Mouse (Mus musculus): ENCODE data around the gene Mical2. TPM values are rescaled to one million over a fixed set of nuclear protein-coding genes. Genes with fewer than 3 reads are reported as not detected.
A peak's percentile ranks its signal among the peaks of the same experiment; 100 is the strongest.

Mical2 gene
- polyA plus RNA-seq, 1 experiment from 2014 or later = 1.2 TPM

- DNase-seq (ENCODE audit: low spot score) = peak; percentile 45
- peak overlapping the region; percentile 35 for H3K4me3 ChIP-seq
- H3K9me3 ChIP-seq = no peaks in the 10 kb centered on the region
- H3K27ac ChIP-seq (replicated peaks) = peak overlapping the region; percentile 72
- peaks cover 45% of the 10 kb centered on the region for H3K4me1 ChIP-seq
- peaks cover 25% of the 10 kb centered on the region for H3K27me3 ChIP-seq (replicated peaks; ENCODE audit: low read depth, poor library complexity, severe bottlenecking)
- WGBS = 19% methylated on average over 14 of the region's 14 CpGs
- no peaks in the 10 kb centered on the region for H3K36me3 ChIP-seq (replicated peaks)
These were observed 190.4 kb downstream of the Mical2 start for GRCm38 (mm10) chr7:112416058-112416526.

GRCm38 (mm10) chr7:112416730-112417513 lies 191.3 kb downstream of the Mical2 start:
- DNase-seq (ENCODE audit: low spot score) = peak; percentile 24
- Histone ChIP-seq H3K9me3 (no peaks in the 10 kb centered on the region), H3K27me3 (replicated peaks; ENCODE audit: low read depth, poor library complexity, severe bottlenecking) (peaks cover 25% of the 10 kb centered on the region), H3K4me3 (peak overlapping the region; percentile 35; the same call in 1 of the 2 replicates), H3K4me1 (peaks cover 44% of the 10 kb centered on the region), H3K36me3 (replicated peaks) (no peaks in the 10 kb centered on the region), H3K27ac (replicated peaks) (peak overlapping the region; percentile 72)
- 9% methylated on average over 7 of the region's 7 CpGs for WGBS

- no peak for DNase-seq (ENCODE audit: low spot score)
- H3K4me1 ChIP-seq = peaks cover 37% of the 10 kb centered on the region
- no peak overlapping the region for H3K4me3 ChIP-seq
- 67% methylated on average over 4 of the region's 4 CpGs for WGBS
- peaks cover 25% of the 10 kb centered on the region for H3K27me3 ChIP-seq (replicated peaks; ENCODE audit: low read depth, poor library complexity, severe bottlenecking)
- no peaks in the 10 kb centered on the region for H3K36me3 ChIP-seq (replicated peaks)
- peak overlapping the region; percentile 72; the same call in 1 of the 2 replicates for H3K27ac ChIP-seq (replicated peaks)
- H3K9me3 ChIP-seq = no peaks in the 10 kb centered on the region
These were observed 191.9 kb downstream of the Mical2 start for GRCm38 (mm10) chr7:112417598-112417997.

GRCm38 (mm10) chr7:112423438-112423837 lies 197.8 kb downstream of the Mical2 start:
- no peak overlapping the region for H3K4me3 ChIP-seq
- WGBS = 88% methylated on average over 4 of the region's 4 CpGs
- no peak overlapping the region for H3K27ac ChIP-seq (replicated peaks)
- DNase-seq (ENCODE audit: low spot score) = no peak
- H3K4me1 ChIP-seq = peaks cover 25% of the 10 kb centered on the region
- H3K9me3 ChIP-seq = no peaks in the 10 kb centered on the region
- H3K36me3 ChIP-seq (replicated peaks) = no peaks in the 10 kb centered on the region
- H3K27me3 ChIP-seq (replicated peaks; ENCODE audit: low read depth, poor library complexity, severe bottlenecking) = no peaks in the 10 kb centered on the region

GRCm38 (mm10) chr7:112426811-112427210 lies 201.2 kb downstream of the Mical2 start:
- Histone ChIP-seq H3K4me1 (peaks cover 29% of the 10 kb centered on the region), H3K36me3 (replicated peaks) (peaks cover 9% of the 10 kb centered on the region), H3K27ac (replicated peaks) (peak overlapping the region; percentile 97), H3K4me3 (0 out of 2 replicates have a peak overlapping the region, but pooled peaks have one; percentile 81), H3K9me3 (peaks cover 6% of the 10 kb centered on the region; the same call in 1 of the 2 replicates), H3K27me3 (replicated peaks; ENCODE audit: low read depth, poor library complexity, severe bottlenecking) (no peaks in the 10 kb centered on the region)
- DNase-seq (ENCODE audit: low spot score) = peak; percentile 24
- WGBS = 47% methylated on average over 5 of the region's 5 CpGs

- Histone ChIP-seq H3K4me1 (peaks cover 29% of the 10 kb centered on the region), H3K4me3 (peak within 1 kb of the TSS; percentile 81), H3K27me3 (replicated peaks; ENCODE audit: low read depth, poor library complexity, severe bottlenecking) (no peaks in the 10 kb centered on the region), H3K36me3 (replicated peaks) (peaks cover 9% of the 10 kb centered on the region), H3K9me3 (peaks cover 6% of the 10 kb centered on the region; the same call in 1 of the 2 replicates), H3K27ac (replicated peaks) (peak within 1 kb of the TSS; percentile 97)
- WGBS = 1% methylated on average over 49 of the region's 49 CpGs
- DNase-seq (ENCODE audit: low spot score) = peak; percentile 84
These were observed 201.9 kb downstream of the Mical2 start, which contains the start of gene Parva for GRCm38 (mm10) chr7:112427357-112428157. Gene Parva (plus strand): TSS chr7:112427505.

GRCm38 (mm10) chr7:112428158-112428535 lies 202.5 kb downstream of the Mical2 start:
- Histone ChIP-seq H3K27me3 (replicated peaks; ENCODE audit: low read depth, poor library complexity, severe bottlenecking) (no peaks in the 10 kb centered on the region), H3K4me1 (peaks cover 29% of the 10 kb centered on the region)
- peak; percentile 86 for DNase-seq (ENCODE audit: low spot score)

GRCm38 (mm10) chr7:112439846-112440245 lies 214.2 kb downstream of the Mical2 start:
- H3K4me1 ChIP-seq = peaks cover 39% of the 10 kb centered on the region
- peaks cover 22% of the 10 kb centered on the region for H3K36me3 ChIP-seq (replicated peaks)
- DNase-seq (ENCODE audit: low spot score) = no peak
- peaks cover 9% of the 10 kb centered on the region; the same call in 1 of the 2 replicates for H3K9me3 ChIP-seq
- no peak overlapping the region for H3K27ac ChIP-seq (replicated peaks)
- H3K4me3 ChIP-seq = no peak overlapping the region
- H3K27me3 ChIP-seq (replicated peaks; ENCODE audit: low read depth, poor library complexity, severe bottlenecking) = no peaks in the 10 kb centered on the region
- WGBS = 86% methylated on average over 3 of the region's 3 CpGs

More at GRCm38 (mm10) chr7:112428158-112428535, 202.5 kb downstream of the Mical2 start:
- Histone ChIP-seq H3K27ac (replicated peaks) (peak overlapping the region; percentile 97), H3K9me3 (peaks cover 6% of the 10 kb centered on the region; the same call in 1 of the 2 replicates), H3K4me3 (peak overlapping the region; percentile 81), H3K36me3 (replicated peaks) (peaks cover 9% of the 10 kb centered on the region)
- under 1% methylated on average over 22 of the region's 22 CpGs for WGBS

GRCm38 (mm10) chr7:112444152-112444984 lies 218.7 kb downstream of the Mical2 start:
- DNase-seq (ENCODE audit: low spot score) = peak; percentile 22

GRCm38 (mm10) chr7:112444985-112445367 lies 219.3 kb downstream of the Mical2 start:
- Histone ChIP-seq H3K36me3 (replicated peaks) (peaks cover 7% of the 10 kb centered on the region; the same call in 1 of the 2 replicates), H3K27ac (replicated peaks) (0 out of 2 replicates have a peak overlapping the region, but pooled peaks have one; percentile 12), H3K9me3 (peaks cover 4% of the 10 kb centered on the region; the same call in 1 of the 2 replicates), H3K4me3 (no peak overlapping the region), H3K4me1 (peaks cover 43% of the 10 kb centered on the region), H3K27me3 (replicated peaks; ENCODE audit: low read depth, poor library complexity, severe bottlenecking) (no peaks in the 10 kb centered on the region)
- WGBS = 47% methylated on average over 9 of the region's 9 CpGs
- DNase-seq (ENCODE audit: low spot score) = no peak

More at GRCm38 (mm10) chr7:112444152-112444984, 218.7 kb downstream of the Mical2 start:
- H3K4me1 ChIP-seq = peaks cover 43% of the 10 kb centered on the region
- no peaks in the 10 kb centered on the region for H3K27me3 ChIP-seq (replicated peaks; ENCODE audit: low read depth, poor library complexity, severe bottlenecking)
- H3K27ac ChIP-seq (replicated peaks) = peak overlapping the region; percentile 12; the same call in 1 of the 2 replicates
- H3K4me3 ChIP-seq = no peak overlapping the region
- H3K9me3 ChIP-seq = peaks cover 4% of the 10 kb centered on the region; the same call in 1 of the 2 replicates
- peaks cover 7% of the 10 kb centered on the region; the same call in 1 of the 2 replicates for H3K36me3 ChIP-seq (replicated peaks)
- WGBS = 44% methylated on average over 12 of the region's 12 CpGs

- Histone ChIP-seq H3K27me3 (replicated peaks; ENCODE audit: low read depth, poor library complexity, severe bottlenecking) (no peaks in the 10 kb centered on the region), H3K4me1 (peaks cover 37% of the 10 kb centered on the region), H3K27ac (replicated peaks) (no peak overlapping the region), H3K36me3 (replicated peaks) (peaks cover 7% of the 10 kb centered on the region; the same call in 1 of the 2 replicates), H3K9me3 (peaks cover 4% of the 10 kb centered on the region; the same call in 1 of the 2 replicates), H3K4me3 (no peak overlapping the region)
- no peak for DNase-seq (ENCODE audit: low spot score)
- WGBS = 91% methylated on average over 4 of the region's 4 CpGs
These were observed 220.8 kb downstream of the Mical2 start for GRCm38 (mm10) chr7:112446498-112446897.
